Mouse (Mus musculus): ENCODE data around the gene Acadvl. TPM values are rescaled to one million over a fixed set of nuclear protein-coding genes. Genes with fewer than 3 reads are reported as not detected.
A peak's percentile ranks its signal among the peaks of the same experiment; 100 is the strongest.

Gene Acadvl
- polyA plus RNA-seq, 1 experiment from 2014 or later, result 131 TPM

MicroRNA genes within 50 kb of the gene (microRNA counts, 519-probe panel; counts per million panel counts)
- 209 counts per million, percentile 61 among the panel's probes with 10 or more counts for microRNA mmu-miR-324-3p
- 4,226 counts per million, percentile 77 among the panel's probes with 10 or more counts for microRNA mmu-miR-324-5p

Small RNAs within 50 kb of the gene (microRNA-seq; reads per million reads assigned to microRNA genes)
- gene Gm44349 (not detected), gene Mir324 (2,690 reads per million, percentile 87 among the genes with 10 or more reads in this experiment)

Other genes starting within 250 kb of the Acadvl start
- gene Zbtb4, start 249.5 kb downstream of the Acadvl start, polyA plus RNA-seq (2015; fragmentation: Nextera tagmentation; extraction: Ambion mirVana), result 2.7 and 3.1 TPM in 2 replicates
- gene Chrnb1, start 219.5 kb downstream of the Acadvl start, polyA plus RNA-seq (2015; fragmentation: Nextera tagmentation; extraction: Ambion mirVana), result 6.8 and 7.9 TPM in 2 replicates
- 2.0 and 2.3 TPM in 2 replicates for gene Fgf11, start 213.6 kb downstream of the Acadvl start, polyA plus RNA-seq (2015; fragmentation: Nextera tagmentation; extraction: Ambion mirVana)
- gene Tmem102, start 209.8 kb downstream of the Acadvl start, polyA plus RNA-seq (2015; fragmentation: Nextera tagmentation; extraction: Ambion mirVana), result 1.8 and 1.9 TPM in 2 replicates
- gene Gm39566, start 200.1 kb downstream of the Acadvl start, polyA plus RNA-seq (2015; fragmentation: Nextera tagmentation; extraction: Ambion mirVana), result not detected in 2 replicates
- not detected in 2 replicates for gene Spem2, start 196.9 kb downstream of the Acadvl start, polyA plus RNA-seq (2015; fragmentation: Nextera tagmentation; extraction: Ambion mirVana)
- gene Spem1, start 193.2 kb downstream of the Acadvl start, polyA plus RNA-seq (2015; fragmentation: Nextera tagmentation; extraction: Ambion mirVana), result not detected in 2 replicates
- gene Nlgn2, start 177.6 kb downstream of the Acadvl start, polyA plus RNA-seq (2015; fragmentation: Nextera tagmentation; extraction: Ambion mirVana), result 2.0 and 2.4 TPM in 2 replicates
- gene Tmem256, start 176.9 kb downstream of the Acadvl start, polyA plus RNA-seq (2015; fragmentation: Nextera tagmentation; extraction: Ambion mirVana), result 330 and 361 TPM in 2 replicates
- gene Plscr3, start 169.0 kb downstream of the Acadvl start, polyA plus RNA-seq (2015; fragmentation: Nextera tagmentation; extraction: Ambion mirVana), result 75.4 and 76.2 TPM in 2 replicates
- gene Tnk1, start 156.7 kb downstream of the Acadvl start, polyA plus RNA-seq (2015; fragmentation: Nextera tagmentation; extraction: Ambion mirVana), result 0.38 and 0.56 TPM in 2 replicates
- gene Tmem95, start 137.4 kb downstream of the Acadvl start, polyA plus RNA-seq (2015; fragmentation: Nextera tagmentation; extraction: Ambion mirVana), result not detected in 2 replicates
- gene Kctd11, start 134.0 kb downstream of the Acadvl start, polyA plus RNA-seq (2015; fragmentation: Nextera tagmentation; extraction: Ambion mirVana), result 3.9 TPM in 2 replicates
- gene Acap1, start 119.9 kb downstream of the Acadvl start, polyA plus RNA-seq (2015; fragmentation: Nextera tagmentation; extraction: Ambion mirVana), result 7.0 and 8.2 TPM in 2 replicates
- gene 2810408A11Rik, start 114.4 kb downstream of the Acadvl start, polyA plus RNA-seq (2015; fragmentation: Nextera tagmentation; extraction: Ambion mirVana), result 4.0 and 4.1 TPM in 2 replicates
- 7.8 and 8.1 TPM in 2 replicates for gene Neurl4, start 114.3 kb downstream of the Acadvl start, polyA plus RNA-seq (2015; fragmentation: Nextera tagmentation; extraction: Ambion mirVana)
- gene Gps2, start 101.5 kb downstream of the Acadvl start, polyA plus RNA-seq (2015; fragmentation: Nextera tagmentation; extraction: Ambion mirVana), result 45.0 and 52.2 TPM in 2 replicates
- 1,157 and 1,215 TPM in 2 replicates for gene Eif5a, start 93.5 kb downstream of the Acadvl start, polyA plus RNA-seq (2015; fragmentation: Nextera tagmentation; extraction: Ambion mirVana)
- 3.1 TPM in 2 replicates for gene Ybx2, start 79.6 kb downstream of the Acadvl start, polyA plus RNA-seq (2015; fragmentation: Nextera tagmentation; extraction: Ambion mirVana)
- gene Slc2a4, start 67.2 kb downstream of the Acadvl start, polyA plus RNA-seq (2015; fragmentation: Nextera tagmentation; extraction: Ambion mirVana), result 25.8 and 30.3 TPM in 2 replicates
- gene Cldn7, start 50.6 kb downstream of the Acadvl start, polyA plus RNA-seq (2015; fragmentation: Nextera tagmentation; extraction: Ambion mirVana), result 6.3 and 7.4 TPM in 2 replicates
- gene Ctdnep1, start 34.3 kb downstream of the Acadvl start, polyA plus RNA-seq (2015; fragmentation: Nextera tagmentation; extraction: Ambion mirVana), result 21.0 and 21.1 TPM in 2 replicates
- gene Elp5, start 32.9 kb downstream of the Acadvl start, polyA plus RNA-seq (2015; fragmentation: Nextera tagmentation; extraction: Ambion mirVana), result 111 and 119 TPM in 2 replicates
- gene Gabarap, start 24.3 kb downstream of the Acadvl start, polyA plus RNA-seq (2015; fragmentation: Nextera tagmentation; extraction: Ambion mirVana), result 456 and 466 TPM in 2 replicates
- 43.8 and 47.9 TPM in 2 replicates for gene Phf23, start 19.6 kb downstream of the Acadvl start, polyA plus RNA-seq (2015; fragmentation: Nextera tagmentation; extraction: Ambion mirVana)
- gene Dvl2, start 14.8 kb downstream of the Acadvl start, polyA plus RNA-seq (2015; fragmentation: Nextera tagmentation; extraction: Ambion mirVana), result 20.7 and 22.0 TPM in 2 replicates
- 4.7 and 5.1 TPM in 2 replicates for gene Dlg4, start 1.5 kb upstream of the Acadvl start, polyA plus RNA-seq (2015; fragmentation: Nextera tagmentation; extraction: Ambion mirVana)
- gene Asgr1, start 38.7 kb upstream of the Acadvl start, polyA plus RNA-seq (2015; fragmentation: Nextera tagmentation; extraction: Ambion mirVana), result 0.24 TPM in 1 of 2 replicates, not detected in the other
- 0.18 TPM in 1 of 2 replicates, not detected in the other for gene Asgr2, start 77.2 kb upstream of the Acadvl start, polyA plus RNA-seq (2015; fragmentation: Nextera tagmentation; extraction: Ambion mirVana)
- gene Mgl2, start 114.9 kb upstream of the Acadvl start, polyA plus RNA-seq (2015; fragmentation: Nextera tagmentation; extraction: Ambion mirVana), result 0.53 and 0.67 TPM in 2 replicates
- gene Clec10a, start 140.8 kb upstream of the Acadvl start, polyA plus RNA-seq (2015; fragmentation: Nextera tagmentation; extraction: Ambion mirVana), result 0.31 and 0.43 TPM in 2 replicates
- gene Slc16a11, start 197.3 kb upstream of the Acadvl start, polyA plus RNA-seq (2015; fragmentation: Nextera tagmentation; extraction: Ambion mirVana), result 0.28 and 0.60 TPM in 2 replicates
- gene Slc16a13, start 205.7 kb upstream of the Acadvl start, polyA plus RNA-seq (2015; fragmentation: Nextera tagmentation; extraction: Ambion mirVana), result 5.0 and 7.1 TPM in 2 replicates
- gene Bcl6b, start 214.4 kb upstream of the Acadvl start, polyA plus RNA-seq (2015; fragmentation: Nextera tagmentation; extraction: Ambion mirVana), result 17.8 and 18.3 TPM in 2 replicates
- gene 0610010K14Rik, start 222.5 kb upstream of the Acadvl start, polyA plus RNA-seq (2015; fragmentation: Nextera tagmentation; extraction: Ambion mirVana), result 125 and 137 TPM in 2 replicates
- gene Gm21988, start 224.4 kb upstream of the Acadvl start, polyA plus RNA-seq (2015; fragmentation: Nextera tagmentation; extraction: Ambion mirVana), result 9.0 and 9.5 TPM in 2 replicates
- 214 and 235 TPM in 2 replicates for gene Rnasek, start 224.4 kb upstream of the Acadvl start, polyA plus RNA-seq (2015; fragmentation: Nextera tagmentation; extraction: Ambion mirVana)
- 2.5 and 3.5 TPM in 2 replicates for gene Alox12, start 239.9 kb upstream of the Acadvl start, polyA plus RNA-seq (2015; fragmentation: Nextera tagmentation; extraction: Ambion mirVana)

All from heart, embryonic 13.5 days (tissue).